Mouse (Mus musculus): ENCODE results near the gene Efcab9.

- TF ChIP-seq CTCF (conservative IDR thresholded peaks at IDR 0.05; ENCODE audit: insufficient read depth, insufficient read length, low read depth, low read length) (no peak), POLR2A (IDR thresholded peaks at IDR 0.05; ENCODE audit: low read depth, low read length) (no peak)
These were observed 28.3 kb upstream of the Efcab9 start for GRCm38 (mm10) chr11:32560015-32560770.

Data from kidney, adult 2 months (tissue).